Mouse (Mus musculus): ENCODE results near the gene Fcgr3.

Gene Fcgr3

GRCm38 (mm10) chr1:171046501-171046900 is 18.2 kb downstream of the Fcgr3 start:
- no peak for DNase-seq

GRCm38 (mm10) chr1:171045079-171045465 is 19.7 kb downstream of the Fcgr3 start:
- DNase-seq, result no peak

GRCm38 (mm10) chr1:171044365-171045078 is 20.2 kb downstream of the Fcgr3 start:
- peak; percentile 85 for DNase-seq

- no peak for DNase-seq
Observed at GRCm38 (mm10) chr1:171043594-171044153, 21.1 kb downstream of the Fcgr3 start.

GRCm38 (mm10) chr1:171039880-171040279 is 24.9 kb downstream of the Fcgr3 start:
- no peak for DNase-seq

- DNase-seq, result no peak
Observed at GRCm38 (mm10) chr1:171039135-171039534, 25.6 kb downstream of the Fcgr3 start.

GRCm38 (mm10) chr1:171037861-171038721 is 26.6 kb downstream of the Fcgr3 start:
- peak; percentile 82 for DNase-seq

GRCm38 (mm10) chr1:171036550-171037324 is 28.0 kb downstream of the Fcgr3 start:
- DNase-seq, result peak; percentile 79

GRCm38 (mm10) chr1:171035611-171036010 is 29.1 kb downstream of the Fcgr3 start:
- DNase-seq, result no peak

GRCm38 (mm10) chr1:171034201-171034600 is 30.5 kb downstream of the Fcgr3 start:
- no peak for DNase-seq

GRCm38 (mm10) chr1:171033756-171034155 is 31.0 kb downstream of the Fcgr3 start:
- peak; percentile 91 for DNase-seq

- DNase-seq, result peak; percentile 20
Observed at GRCm38 (mm10) chr1:171033196-171033595, 31.5 kb downstream of the Fcgr3 start.

GRCm38 (mm10) chr1:171032691-171033090 is 32.0 kb downstream of the Fcgr3 start:
- no peak for DNase-seq

- no peak for DNase-seq
Observed at GRCm38 (mm10) chr1:171031752-171032151, 33.0 kb downstream of the Fcgr3 start.

GRCm38 (mm10) chr1:171019311-171019950 is 45.3 kb downstream of the Fcgr3 start:
- DNase-seq, result no peak

- DNase-seq, result no peak
Observed at GRCm38 (mm10) chr1:171018737-171019136, 46.0 kb downstream of the Fcgr3 start, which contains the start of gene Fcgr4. Fcgr4 (plus strand) TSS chr1:171018920.

- DNase-seq, result no peak
Observed at GRCm38 (mm10) chr1:171017468-171018158, 47.1 kb downstream of the Fcgr3 start.

GRCm38 (mm10) chr1:171016676-171017356 is 47.9 kb downstream of the Fcgr3 start:
- DNase-seq, result no peak

- DNase-seq, result no peak
Observed at GRCm38 (mm10) chr1:171011733-171012132, 53.0 kb downstream of the Fcgr3 start.

- peak; percentile 30 for DNase-seq
Observed at GRCm38 (mm10) chr1:171006905-171007304, 57.8 kb downstream of the Fcgr3 start.

- DNase-seq, result no peak
Observed at GRCm38 (mm10) chr1:171006335-171006734, 58.4 kb downstream of the Fcgr3 start.

Data from thymus, postnatal 25 days (tissue).